Mouse (Mus musculus) heart, postnatal 0 days (tissue): ENCODE data around the gene Dync1li2. TPM values are rescaled to one million over a fixed set of nuclear protein-coding genes. Genes with fewer than 3 reads are reported as not detected.

Source experiments
- ATAC-seq: fragments of 200-750 bp; cut with Nextera tagmentation; 2 replicates; pipeline ENCODE4 v1.8.0; 2017; ENCODE audit warnings: low read depth, moderate number of reproducible peaks, moderate library complexity; ENCODE audit not compliant: insufficient read depth
- DNase-seq: peaks from one replicate; pipeline ENCODE4 v3.0.0-alpha.2; 2016; ENCODE audit warnings: low spot score
- H3K27ac ChIP-seq: fragments of 300-500 bp; sonication (generic); 2 replicates; pipeline ENCODE4 v1.5.1; 2014; ENCODE audit warnings: low read depth, mild to moderate bottlenecking
- H3K27me3 ChIP-seq: fragments of 300-500 bp; sonication (generic); 2 replicates; pipeline ENCODE4 v1.6.1; 2014; ENCODE audit warnings: low read length, mixed read lengths; ENCODE audit not compliant: control insufficient read depth, insufficient read depth
- H3K36me3 ChIP-seq: fragments of 300-500 bp; sonication (generic); replicated peaks from 2 replicates; pipeline ENCODE4 v1.6.1; 2014; ENCODE audit warnings: low read length, mixed read lengths; ENCODE audit not compliant: control insufficient read depth, insufficient read depth
- H3K4me1 ChIP-seq: fragments of 300-500 bp; sonication (generic); 2 replicates; pipeline ENCODE4 v1.6.1; 2014; ENCODE audit warnings: antibody characterized with exemption; ENCODE audit not compliant: control insufficient read depth, insufficient read depth
- H3K4me2 ChIP-seq: fragments of 300-500 bp; sonication (generic); 2 replicates; pipeline ENCODE4 v1.6.1; 2014; ENCODE audit warnings: low read depth, mild to moderate bottlenecking, low read length, moderate library complexity
- H3K4me3 ChIP-seq: fragments of 300-500 bp; sonication (generic); 2 replicates; pipeline ENCODE4 v1.5.1; 2014; ENCODE audit warnings: low read depth, low read length
- H3K9ac ChIP-seq: fragments of 300-500 bp; sonication (generic); replicated peaks from 2 replicates; pipeline ENCODE4 v1.6.1; 2014; ENCODE audit warnings: low read depth, low read length, mixed read lengths
- H3K9me3 ChIP-seq: fragments of 300-500 bp; sonication (generic); replicated peaks from 2 replicates; pipeline ENCODE4 v1.6.1; 2016; ENCODE audit warnings: low read length; ENCODE audit not compliant: control insufficient read depth
- CTCF ChIP-seq: IDR thresholded peaks from 2 replicates; pipeline ENCODE4 v1.5.1; 2016; ENCODE audit warnings: antibody characterized with exemption, control low read depth, low read depth
- EP300 ChIP-seq: IDR thresholded peaks from 2 replicates; pipeline ENCODE4 v1.6.1; 2016; ENCODE audit warnings: antibody characterized with exemption, low read depth
- WGBS: fragments of 180-500 bp; shearing (Covaris S2); extraction: QIAGEN DNeasy Blood & Tissue Kit; methylation state at CpG from one replicate; pipeline ENCODE4 v1.1.7; 2014; 5-methylcytosine and 5-hydroxymethylcytosine counted together
- polyA plus RNA-seq: library from polyadenylated mRNA; unstranded; fragments of >200 nt; fragmentation: Nextera tagmentation; extraction: Ambion mirVana; gene quantifications from 2 replicates; pipeline ENCODE4 v1.2.1, GENCODE M21; 2015
- total RNA-seq: library from RNA; depleted of rRNA; stranded (reverse); fragments of >200 nt; gene quantifications from 2 replicates; pipeline ENCODE4 v1.2.3, GENCODE M21; 2014; ENCODE audit warnings: low replicate concordance

Gene Dync1li2
- total and polyA plus RNA-seq, 2 experiments from 2014 or later = 11.0 to 38.8 TPM

DNA sequence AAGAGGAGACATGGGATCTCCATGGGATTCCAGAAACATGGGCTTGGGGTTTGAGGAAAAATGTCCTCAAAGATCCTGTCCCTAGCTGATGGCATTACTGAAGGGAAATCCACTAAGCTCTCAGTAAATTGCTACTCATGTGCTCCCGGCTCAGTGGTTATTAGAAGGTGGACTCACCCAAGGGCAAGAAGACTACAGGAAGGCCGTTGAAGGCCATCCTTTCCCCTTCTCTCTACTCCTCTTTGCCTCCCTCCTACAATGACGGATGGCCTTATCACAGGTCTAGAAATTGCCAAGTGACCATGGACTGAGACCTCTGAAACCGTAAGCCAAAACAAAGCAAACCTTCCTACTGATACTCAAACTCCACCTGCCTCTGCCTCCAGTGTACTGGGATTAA is 6.3 kb downstream of the Dync1li2 start:
- WGBS = 74% methylated on average over 4 of the region's 4 CpGs
- H3K9me3 ChIP-seq = no peaks in the 10 kb centered on the region
- no peak overlapping the region for H3K9ac ChIP-seq
- ATAC-seq (no peak), DNase-seq (no peak)
- H3K4me2 ChIP-seq = no peak overlapping the region
- peaks cover 77% of the 10 kb centered on the region for H3K36me3 ChIP-seq
- H3K4me1 ChIP-seq = peaks cover 14% of the 10 kb centered on the region
- H3K27me3 ChIP-seq = no peaks in the 10 kb centered on the region
- no peak for TF ChIP-seq EP300
- no peak for TF ChIP-seq CTCF
- H3K4me3 ChIP-seq = no peak overlapping the region
- peak overlapping the region; percentile 83 for H3K27ac ChIP-seq

- H3K27me3 ChIP-seq = no peaks in the 10 kb centered on the region
- H3K9me3 ChIP-seq = no peaks in the 10 kb centered on the region
- TF ChIP-seq EP300 = no peak
- TF ChIP-seq CTCF = no peak
- ATAC-seq (peak; percentile 96), DNase-seq (peak; percentile 92)
- H3K36me3 ChIP-seq = peaks cover 82% of the 10 kb centered on the region
- no peak overlapping the region for H3K4me3 ChIP-seq
- no peak overlapping the region for H3K9ac ChIP-seq
- H3K4me2 ChIP-seq = peak overlapping the region; percentile 22; the same call in 1 of the 2 replicates
- H3K4me1 ChIP-seq = peaks cover 9% of the 10 kb centered on the region; the same call in 1 of the 2 replicates
- peak overlapping the region; percentile 83 for H3K27ac ChIP-seq
- WGBS = 6% methylated on average over 12 of the region's 12 CpGs
Observed at GRCm38 (mm10) chr8:104436038-104436437, 6.8 kb downstream of the Dync1li2 start.

DNA sequence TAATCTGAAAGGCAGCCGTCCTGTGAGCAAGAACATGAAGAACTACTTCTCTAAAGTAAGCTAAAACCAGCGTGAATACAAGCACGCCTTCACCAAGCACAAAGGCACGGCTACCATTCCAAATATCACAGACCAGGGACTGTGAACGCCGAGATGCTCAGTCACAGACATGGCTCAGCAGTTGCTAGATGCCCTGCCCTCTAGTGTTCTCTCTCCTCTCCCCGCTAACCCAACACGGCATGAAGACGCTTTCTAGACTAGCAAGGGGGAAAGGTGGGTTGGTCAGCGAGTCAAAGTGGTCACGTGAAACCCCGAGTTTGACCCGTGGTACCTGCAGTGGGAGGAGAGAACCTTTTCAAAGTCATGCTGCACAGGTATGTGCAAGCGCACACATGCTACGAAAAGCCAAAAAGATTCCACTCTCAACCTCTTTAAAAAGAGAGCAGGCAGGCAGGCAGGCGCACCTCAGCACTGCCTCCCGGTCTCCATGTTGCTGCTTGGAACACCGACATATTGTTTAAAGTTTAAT is 8.0 kb downstream of the Dync1li2 start:
- DNase-seq (no peak), ATAC-seq (no peak)
- TF ChIP-seq EP300 = no peak
- peak; percentile 10; the same call in 1 of the 2 replicates for TF ChIP-seq CTCF
- Histone ChIP-seq H3K4me3 (no peak overlapping the region), H3K9me3 (no peaks in the 10 kb centered on the region), H3K36me3 (peaks cover 86% of the 10 kb centered on the region), H3K4me2 (no peak overlapping the region), H3K27me3 (no peaks in the 10 kb centered on the region), H3K27ac (0 out of 2 replicates have a peak overlapping the region, but pooled peaks have one; percentile 83), H3K4me1 (peaks cover 8% of the 10 kb centered on the region; the same call in 1 of the 2 replicates), H3K9ac (no peak overlapping the region)
- 80% methylated on average over 18 of the region's 18 CpGs for WGBS

- ATAC-seq = no peak
Observed at GRCm38 (mm10) chr8:104434275-104434674, 8.6 kb downstream of the Dync1li2 start.

GRCm38 (mm10) chr8:104433191-104433842 is 9.5 kb downstream of the Dync1li2 start:
- H3K9ac ChIP-seq = no peak overlapping the region
- no peaks in the 10 kb centered on the region for H3K27me3 ChIP-seq
- H3K4me3 ChIP-seq = no peak overlapping the region
- ATAC-seq (no peak), DNase-seq (no peak)
- no peak overlapping the region for H3K27ac ChIP-seq
- TF ChIP-seq CTCF (no peak), EP300 (no peak)
- WGBS = 87% methylated on average over 5 of the region's 5 CpGs
- peaks cover 86% of the 10 kb centered on the region for H3K36me3 ChIP-seq
- H3K4me1 ChIP-seq = peaks cover 8% of the 10 kb centered on the region; the same call in 1 of the 2 replicates
- H3K4me2 ChIP-seq = no peak overlapping the region
- no peaks in the 10 kb centered on the region for H3K9me3 ChIP-seq

More at GRCm38 (mm10) chr8:104434275-104434674, 8.6 kb downstream of the Dync1li2 start:
- Histone ChIP-seq H3K9me3 (no peaks in the 10 kb centered on the region), H3K9ac (no peak overlapping the region), H3K36me3 (peaks cover 86% of the 10 kb centered on the region), H3K4me3 (no peak overlapping the region), H3K27ac (no peak overlapping the region), H3K4me1 (peaks cover 8% of the 10 kb centered on the region; the same call in 1 of the 2 replicates), H3K27me3 (no peaks in the 10 kb centered on the region), H3K4me2 (no peak overlapping the region)
- WGBS = 75% methylated on average over 4 of the region's 4 CpGs
- DNase-seq = no peak
- TF ChIP-seq CTCF (peak; percentile 26; the same call in 1 of the 2 replicates), EP300 (no peak)
